Mouse (Mus musculus): ENCODE results near the gene Pklr.

Gene Pklr

DNA sequence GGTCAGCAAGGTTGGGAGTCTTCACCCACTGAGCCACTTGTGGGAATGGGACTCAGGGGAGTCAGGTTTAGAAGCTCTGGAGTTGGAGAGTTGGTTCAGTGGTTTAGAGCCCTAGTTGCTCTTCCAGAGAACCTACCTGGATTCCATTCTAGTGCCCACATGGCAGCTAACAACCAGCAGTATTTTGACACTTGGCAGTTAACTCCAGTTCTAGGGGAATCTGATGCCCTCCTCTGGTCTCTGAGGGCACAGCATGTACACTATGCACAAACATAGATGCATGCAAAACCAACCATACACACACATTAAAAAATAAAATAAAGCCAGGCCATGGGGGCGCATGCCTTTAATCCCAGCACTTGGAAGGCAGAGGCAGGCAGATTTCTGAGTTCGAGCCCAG, 57.9 kb downstream of the Pklr start:
- DNase-seq (ENCODE audit: low read depth, low spot score), result no peak
